Mouse (Mus musculus) midbrain, postnatal 0 days (tissue): ENCODE data around the gene Aff3. TPM values are rescaled to one million over a fixed set of nuclear protein-coding genes. Genes with fewer than 3 reads are reported as not detected.
A peak's percentile ranks its signal among the peaks of the same experiment; 100 is the strongest.

Experiments used
- ATAC-seq: fragments of 200-750 bp; cut with Nextera tagmentation; 2 replicates; pipeline ENCODE4 v1.8.0; 2017; ENCODE audit warnings: moderate number of reproducible peaks, mild to moderate bottlenecking, moderate TSS enrichment, moderate library complexity; ENCODE audit not compliant: low FRiP score
- DNase-seq: peaks from one replicate; pipeline ENCODE4 v3.0.0-alpha.2; 2015; ENCODE audit warnings: low spot score
- H3K27ac ChIP-seq: fragments of 300-500 bp; sonication (generic); 2 replicates; pipeline ENCODE4 v1.5.1; 2014; ENCODE audit warnings: low read depth, mild to moderate bottlenecking, low read length, mixed read lengths
- H3K27me3 ChIP-seq: fragments of 300-500 bp; sonication (generic); 2 replicates; pipeline ENCODE4 v1.6.1; 2014; ENCODE audit warnings: low read length, control low read depth, mixed read lengths; ENCODE audit not compliant: insufficient read depth
- H3K36me3 ChIP-seq: fragments of 300-500 bp; sonication (generic); 2 replicates; pipeline ENCODE4 v1.6.1; 2014; ENCODE audit warnings: low read length, control low read depth, mixed read lengths; ENCODE audit not compliant: insufficient read depth
- H3K4me1 ChIP-seq: fragments of 300-500 bp; sonication (generic); 2 replicates; pipeline ENCODE4 v1.6.1; 2014; ENCODE audit warnings: mild to moderate bottlenecking, control low read depth, antibody characterized with exemption, low read length, mixed read lengths; ENCODE audit not compliant: insufficient read depth
- H3K4me2 ChIP-seq: fragments of 300-500 bp; sonication (generic); 2 replicates; pipeline ENCODE4 v1.6.1; 2014; ENCODE audit warnings: low read depth, mild to moderate bottlenecking, low read length, mixed read lengths; ENCODE audit not compliant: poor library complexity, severe bottlenecking
- H3K4me3 ChIP-seq: fragments of 300-500 bp; sonication (generic); 2 replicates; pipeline ENCODE4 v1.5.1; 2014; ENCODE audit warnings: low read depth, mild to moderate bottlenecking, low read length, moderate library complexity
- H3K9ac ChIP-seq: fragments of 300-500 bp; sonication (generic); replicated peaks from 2 replicates; pipeline ENCODE4 v1.6.1; 2014; ENCODE audit warnings: mild to moderate bottlenecking, low read length, moderate library complexity, mixed read lengths; ENCODE audit not compliant: poor library complexity, severe bottlenecking
- H3K9me3 ChIP-seq: fragments of 300-500 bp; sonication (generic); 2 replicates; pipeline ENCODE4 v1.6.1; 2016; ENCODE audit warnings: low read length, control low read depth
- CTCF ChIP-seq: IDR thresholded peaks from 2 replicates; pipeline ENCODE4 v1.5.1; 2016; ENCODE audit warnings: antibody characterized with exemption, mild to moderate bottlenecking
- WGBS: fragments of 180-500 bp; shearing (Covaris S2); extraction: QIAGEN DNeasy Blood & Tissue Kit; methylation state at CpG from one replicate; pipeline ENCODE4 v1.1.7; 2014; 5-methylcytosine and 5-hydroxymethylcytosine counted together
- polyA plus RNA-seq: library from polyadenylated mRNA; unstranded; fragments of >200 nt; fragmentation: Nextera tagmentation; extraction: Ambion mirVana; gene quantifications from 2 replicates; pipeline ENCODE4 v1.2.1, GENCODE M21; 2015
- total RNA-seq: library from RNA; depleted of rRNA; stranded (reverse); fragments of >200 nt; gene quantifications from 2 replicates; pipeline ENCODE4 v1.2.3, GENCODE M21; 2014; rRNA removed

Gene Aff3
- total RNA-seq (61.2 and 65.0 TPM in 2 replicates), polyA plus RNA-seq (16.5 and 20.6 TPM in 2 replicates)

DNA sequence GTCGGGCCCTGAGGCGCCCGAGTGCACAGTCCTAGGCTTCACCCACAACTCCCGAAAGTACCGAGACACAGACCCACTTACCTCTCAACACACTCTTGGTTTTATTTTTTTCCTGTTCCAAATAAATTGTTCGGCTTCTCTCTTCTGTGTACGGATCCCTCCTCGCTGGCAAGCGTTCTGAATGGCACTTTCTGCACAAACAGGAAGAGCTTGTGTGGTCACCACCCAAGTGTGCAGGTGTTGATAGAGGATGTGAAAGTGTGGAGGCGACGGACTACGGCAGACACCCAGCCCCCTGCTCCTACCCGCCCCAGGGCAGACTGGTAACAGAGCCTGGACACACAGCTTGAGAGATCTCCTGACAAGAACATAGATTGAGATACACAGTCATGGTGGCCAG lies at the start of gene Aff3:
Gene Aff3, minus strand, starts transcription at position 179 of the 400 bp plus-strand sequence.
- TF ChIP-seq CTCF, result no peak
- Histone ChIP-seq H3K9ac (no peak within 1 kb of the TSS), H3K27ac (no peak within 1 kb of the TSS), H3K4me3 (no peak within 1 kb of the TSS), H3K4me1 (no peaks in the 10 kb centered on the region), H3K4me2 (no peak within 1 kb of the TSS), H3K36me3 (no peaks in the 10 kb centered on the region), H3K9me3 (no peaks in the 10 kb centered on the region), H3K27me3 (no peaks in the 10 kb centered on the region)
- DNase-seq, result no peak
- no peak for ATAC-seq
- 87% methylated on average over 13 of the region's 13 CpGs for WGBS

DNA sequence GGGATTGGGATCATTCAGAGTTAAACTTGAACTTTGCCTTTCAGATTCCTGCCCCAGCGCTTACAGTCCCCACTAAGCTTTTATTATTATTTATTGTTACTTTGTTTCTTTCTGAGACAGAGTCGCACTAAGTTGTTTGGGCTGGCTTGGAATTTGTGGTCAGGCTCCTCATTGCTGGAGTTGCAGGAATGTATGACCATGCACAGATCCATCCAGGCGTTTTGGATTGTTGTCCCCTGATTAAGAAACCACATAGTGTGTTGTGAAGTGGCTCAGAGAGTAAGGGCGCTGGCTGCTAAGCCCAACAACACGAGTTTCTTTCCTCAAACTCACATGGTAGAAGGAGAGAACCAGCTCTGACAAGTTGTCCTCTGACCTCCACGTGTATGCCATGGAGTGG lies 35.9 kb upstream of the Aff3 start:
- no peaks in the 10 kb centered on the region for H3K4me1 ChIP-seq
- H3K9me3 ChIP-seq, result no peaks in the 10 kb centered on the region
- no peaks in the 10 kb centered on the region for H3K36me3 ChIP-seq
- H3K27me3 ChIP-seq, result no peaks in the 10 kb centered on the region
- no peak overlapping the region for H3K4me2 ChIP-seq
- TF ChIP-seq CTCF, result no peak
- 73% methylated on average over 6 of the region's 6 CpGs for WGBS
- ATAC-seq (no peak), DNase-seq (no peak)
- no peak overlapping the region for H3K9ac ChIP-seq
- H3K27ac ChIP-seq, result no peak overlapping the region
- H3K4me3 ChIP-seq, result no peak overlapping the region

DNA sequence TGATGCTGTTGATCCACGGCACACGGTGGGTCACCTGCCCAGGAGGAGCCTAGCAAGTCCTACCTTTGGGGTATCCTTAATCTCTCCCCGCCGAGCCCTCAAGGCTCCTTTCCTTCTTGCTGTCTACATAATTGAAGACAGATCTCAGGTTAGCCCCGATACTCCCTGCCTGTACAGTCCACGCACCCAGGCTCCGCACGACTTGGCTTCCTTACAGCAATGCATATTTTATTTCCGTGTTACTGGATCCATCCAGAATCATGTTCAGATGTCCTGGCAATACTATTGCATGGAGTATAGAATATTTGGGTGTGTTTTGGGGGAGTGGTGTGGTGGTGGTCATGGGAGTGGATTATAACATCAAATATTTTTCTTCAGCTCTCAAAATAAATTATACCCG lies 34.5 kb upstream of the Aff3 start:
- 88% methylated on average over 10 of the region's 10 CpGs for WGBS
- H3K9me3 ChIP-seq, result no peaks in the 10 kb centered on the region
- no peak overlapping the region for H3K9ac ChIP-seq
- no peak overlapping the region for H3K4me2 ChIP-seq
- no peak for ATAC-seq
- no peaks in the 10 kb centered on the region for H3K4me1 ChIP-seq
- TF ChIP-seq CTCF, result no peak
- no peak overlapping the region for H3K27ac ChIP-seq
- no peak for DNase-seq
- H3K27me3 ChIP-seq, result no peaks in the 10 kb centered on the region
- H3K36me3 ChIP-seq, result no peaks in the 10 kb centered on the region
- H3K4me3 ChIP-seq, result no peak overlapping the region

DNA sequence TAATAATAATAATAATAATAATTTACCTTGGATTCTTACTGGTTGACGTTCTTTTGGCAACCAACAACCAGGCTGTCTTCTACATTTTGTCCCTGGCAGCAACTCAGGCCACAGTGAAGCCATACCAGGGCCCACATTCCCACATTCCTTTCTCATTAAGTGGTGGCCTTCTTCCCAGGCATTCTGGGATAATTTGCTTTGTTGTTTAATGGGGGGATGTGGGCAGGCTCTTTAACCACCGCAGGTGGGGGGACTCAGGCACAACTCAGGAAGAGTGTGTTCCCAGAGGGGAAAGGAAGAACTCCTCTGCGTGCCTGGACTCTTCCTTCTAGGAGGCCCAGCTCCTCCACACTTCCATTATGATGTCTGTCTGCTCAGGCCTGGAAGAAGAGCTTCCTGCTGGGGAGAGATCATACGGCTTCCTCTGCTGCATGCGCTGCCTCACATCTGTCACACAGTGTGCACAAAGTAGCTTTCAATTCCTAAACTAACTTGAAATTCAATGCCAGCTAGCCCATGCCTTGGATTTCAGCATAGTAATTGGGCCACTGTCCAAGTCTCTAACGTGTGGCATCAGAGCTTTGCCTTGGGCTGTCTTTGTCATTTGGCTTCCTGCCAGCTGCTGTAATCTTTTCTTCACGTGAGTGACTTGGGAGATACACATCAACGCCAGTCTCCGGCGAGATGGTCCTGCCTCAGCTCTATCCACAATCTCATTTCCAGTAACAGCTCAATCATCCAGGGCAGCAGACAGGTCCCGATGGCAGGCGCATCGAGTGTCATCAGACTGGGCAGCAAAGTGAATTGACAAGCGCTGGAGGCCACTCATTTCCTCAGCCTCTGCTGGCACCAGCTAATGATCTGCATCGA lies 31.3 kb upstream of the Aff3 start:
- WGBS, result 36% methylated on average over 15 of the region's 15 CpGs
- no peak for TF ChIP-seq CTCF
- no peaks in the 10 kb centered on the region for H3K36me3 ChIP-seq
- peak; percentile 61 for DNase-seq
- no peaks in the 10 kb centered on the region for H3K4me1 ChIP-seq
- no peak for ATAC-seq
- no peak overlapping the region for H3K27ac ChIP-seq
- no peak overlapping the region for H3K4me3 ChIP-seq
- H3K9ac ChIP-seq, result no peak overlapping the region
- no peaks in the 10 kb centered on the region for H3K27me3 ChIP-seq
- H3K9me3 ChIP-seq, result no peaks in the 10 kb centered on the region
- no peak overlapping the region for H3K4me2 ChIP-seq

DNA sequence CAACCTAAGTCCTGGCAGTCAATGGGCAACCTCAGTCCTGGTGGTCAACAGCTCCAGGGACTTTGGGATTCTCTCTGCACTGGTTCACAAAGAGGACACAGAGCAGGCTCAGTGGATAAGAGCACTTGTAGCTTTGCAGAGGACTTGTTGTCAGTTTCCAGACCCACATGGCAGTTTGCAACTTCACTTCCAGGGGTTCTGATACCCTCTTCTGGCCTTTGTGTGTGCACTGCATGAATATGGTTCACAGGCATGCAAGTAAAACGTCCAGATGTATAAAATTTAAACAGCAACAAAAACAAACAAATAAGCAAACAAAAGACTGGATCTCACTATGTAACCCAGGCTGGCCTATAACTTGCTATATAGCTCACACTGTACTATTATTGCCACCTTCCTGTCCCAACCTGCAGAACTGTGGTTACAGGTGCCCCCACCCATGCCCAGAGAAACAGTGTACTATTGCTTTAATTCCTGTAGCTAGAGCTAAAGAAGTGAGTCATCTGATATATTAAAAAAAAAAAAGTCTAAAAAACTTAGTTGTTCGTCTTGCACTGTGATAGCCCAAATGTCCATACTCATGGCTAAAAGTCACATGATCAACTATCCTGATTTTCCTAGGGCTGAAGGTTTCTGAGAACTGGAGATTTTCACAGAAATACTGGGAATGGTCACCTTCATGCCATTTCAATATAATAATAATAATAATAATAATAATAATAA lies 30.5 kb upstream of the Aff3 start:
- 80% methylated on average over 2 of the region's 2 CpGs for WGBS
- H3K9ac ChIP-seq, result no peak overlapping the region

DNA sequence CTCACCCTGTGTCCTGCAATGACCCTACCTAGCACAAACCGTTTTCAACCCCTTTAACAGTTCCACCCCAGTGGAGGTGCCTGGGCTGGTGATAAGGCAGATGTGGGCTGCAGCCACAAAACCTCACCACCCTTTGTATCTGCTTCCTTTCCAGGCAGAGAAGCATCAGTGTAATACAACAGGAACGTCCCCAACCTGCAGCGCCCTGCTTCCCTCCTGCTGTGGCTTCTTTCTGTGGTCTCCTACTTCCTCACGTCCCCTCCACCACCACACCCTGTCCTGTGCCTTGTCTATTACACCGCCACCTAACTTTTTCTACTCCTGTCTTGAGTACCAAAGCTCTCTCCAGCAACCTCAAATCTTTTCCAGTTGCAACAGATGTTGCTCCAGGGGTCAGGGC lies 29.4 kb upstream of the Aff3 start:
- no peaks in the 10 kb centered on the region for H3K4me1 ChIP-seq
- H3K27me3 ChIP-seq, result no peaks in the 10 kb centered on the region
- H3K9me3 ChIP-seq, result no peaks in the 10 kb centered on the region
- no peak overlapping the region for H3K27ac ChIP-seq
- H3K4me2 ChIP-seq, result no peak overlapping the region
- no peak overlapping the region for H3K4me3 ChIP-seq
- ATAC-seq (no peak), DNase-seq (no peak)
- H3K36me3 ChIP-seq, result no peaks in the 10 kb centered on the region
- WGBS, result 70% methylated on average over 5 of the region's 5 CpGs
- H3K9ac ChIP-seq, result no peak overlapping the region
- no peak for TF ChIP-seq CTCF

More for the DNA sequence above, 30.5 kb upstream of the Aff3 start:
- Histone ChIP-seq H3K27me3 (no peaks in the 10 kb centered on the region), H3K27ac (no peak overlapping the region), H3K36me3 (no peaks in the 10 kb centered on the region), H3K4me1 (no peaks in the 10 kb centered on the region), H3K4me2 (no peak overlapping the region), H3K9me3 (no peaks in the 10 kb centered on the region), H3K4me3 (no peak overlapping the region)
- ATAC-seq, result no peak
- no peak for TF ChIP-seq CTCF
- DNase-seq, result no peak
